Mouse (Mus musculus): ENCODE results near the gene C1qtnf5.

The C1qtnf5 gene

DNA sequence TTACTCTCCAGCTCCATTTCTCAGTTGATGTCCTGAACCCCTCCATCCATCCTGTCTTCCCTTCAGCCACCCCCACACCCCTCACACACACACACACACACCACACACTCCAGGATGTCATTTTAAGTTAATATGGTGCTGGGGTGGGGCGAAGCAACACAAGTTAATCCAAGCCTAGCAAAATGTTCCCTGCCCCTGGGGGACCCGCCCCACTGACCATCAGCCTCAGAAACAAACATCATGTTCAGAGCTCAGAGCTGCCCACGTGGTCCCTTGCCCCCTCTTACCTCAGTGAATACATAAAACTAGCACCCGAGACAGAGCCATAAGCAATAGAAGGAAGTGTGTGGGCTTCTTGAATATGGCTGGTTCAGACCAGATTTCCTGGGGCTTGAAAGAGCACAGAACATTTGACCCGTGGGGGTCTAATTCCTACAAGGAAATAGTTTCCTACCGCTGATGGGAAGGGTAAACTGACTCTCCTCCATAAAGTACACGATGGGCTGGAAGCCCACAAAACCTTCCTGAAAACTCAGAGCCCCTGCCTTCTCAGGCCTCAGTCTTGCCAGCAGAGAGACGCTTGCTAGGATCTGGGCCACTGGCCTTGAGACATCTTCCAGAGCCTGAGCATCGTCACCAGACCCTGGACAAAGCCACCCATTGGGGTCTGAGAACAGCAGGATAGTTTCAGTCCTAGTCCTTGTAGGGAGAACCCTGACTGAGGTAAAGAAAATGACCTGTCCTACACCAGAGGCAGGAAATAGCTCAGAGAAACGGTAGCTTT lies 26.9 kb upstream of the C1qtnf5 start:
- DNase-seq = no peak

DNA sequence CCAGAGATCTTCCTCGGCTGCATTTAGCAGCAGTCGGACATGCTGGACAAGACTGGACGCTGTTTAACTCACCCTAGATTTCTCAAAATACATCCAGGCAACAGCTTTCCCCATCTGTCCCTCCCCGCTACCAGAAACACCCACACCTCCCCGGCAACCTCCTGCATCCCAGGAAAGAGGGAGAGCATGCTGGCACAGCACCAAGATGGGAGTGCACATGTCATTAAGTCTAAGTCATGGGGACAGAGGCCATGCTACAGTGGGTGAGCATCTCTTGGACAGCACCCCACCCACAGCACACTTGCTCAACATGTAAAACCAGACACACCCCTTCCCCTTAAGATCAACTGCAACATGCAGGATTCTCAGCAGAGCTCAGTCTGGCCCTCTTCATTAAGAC lies 26.1 kb upstream of the C1qtnf5 start:
- no peak for DNase-seq

DNA sequence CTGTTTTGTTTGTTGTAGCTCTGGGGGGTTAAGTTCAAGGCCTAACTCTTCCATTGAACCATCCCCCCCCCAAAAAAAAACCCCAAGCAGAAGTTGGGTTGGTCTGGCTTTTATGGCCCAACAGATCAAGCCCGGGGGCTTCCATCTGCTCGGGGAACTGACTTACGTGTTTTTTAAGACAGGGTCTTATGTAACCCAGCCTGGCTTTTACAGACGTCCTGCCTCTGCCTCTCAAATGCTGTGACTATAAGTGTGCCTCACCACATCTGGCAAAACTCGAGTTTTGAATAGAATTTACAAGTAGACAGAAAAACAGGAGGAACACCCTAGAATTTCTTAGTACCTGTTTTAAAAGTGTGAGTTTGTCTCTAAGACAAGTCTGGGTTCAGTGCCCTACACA lies 25.5 kb upstream of the C1qtnf5 start:
- no peak for DNase-seq

DNA sequence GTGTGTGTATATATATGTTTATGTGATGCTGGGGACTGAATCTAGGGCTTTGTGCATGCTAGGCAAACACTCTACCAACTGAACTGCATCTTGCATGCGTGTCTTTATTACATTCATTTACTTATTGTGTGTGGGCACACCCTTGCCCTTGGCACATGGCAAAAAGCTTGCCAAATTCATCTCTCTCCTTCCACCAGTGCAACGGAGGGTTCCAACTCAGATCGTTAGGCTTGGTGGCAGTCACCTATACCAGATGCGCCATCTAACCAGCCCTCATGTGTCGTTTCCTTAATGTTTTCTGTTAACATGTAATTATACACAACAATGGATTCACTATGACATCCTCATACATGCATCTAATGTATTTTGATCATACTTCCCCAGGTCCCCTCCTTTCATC lies 24.8 kb upstream of the C1qtnf5 start:
- no peak for DNase-seq

DNA sequence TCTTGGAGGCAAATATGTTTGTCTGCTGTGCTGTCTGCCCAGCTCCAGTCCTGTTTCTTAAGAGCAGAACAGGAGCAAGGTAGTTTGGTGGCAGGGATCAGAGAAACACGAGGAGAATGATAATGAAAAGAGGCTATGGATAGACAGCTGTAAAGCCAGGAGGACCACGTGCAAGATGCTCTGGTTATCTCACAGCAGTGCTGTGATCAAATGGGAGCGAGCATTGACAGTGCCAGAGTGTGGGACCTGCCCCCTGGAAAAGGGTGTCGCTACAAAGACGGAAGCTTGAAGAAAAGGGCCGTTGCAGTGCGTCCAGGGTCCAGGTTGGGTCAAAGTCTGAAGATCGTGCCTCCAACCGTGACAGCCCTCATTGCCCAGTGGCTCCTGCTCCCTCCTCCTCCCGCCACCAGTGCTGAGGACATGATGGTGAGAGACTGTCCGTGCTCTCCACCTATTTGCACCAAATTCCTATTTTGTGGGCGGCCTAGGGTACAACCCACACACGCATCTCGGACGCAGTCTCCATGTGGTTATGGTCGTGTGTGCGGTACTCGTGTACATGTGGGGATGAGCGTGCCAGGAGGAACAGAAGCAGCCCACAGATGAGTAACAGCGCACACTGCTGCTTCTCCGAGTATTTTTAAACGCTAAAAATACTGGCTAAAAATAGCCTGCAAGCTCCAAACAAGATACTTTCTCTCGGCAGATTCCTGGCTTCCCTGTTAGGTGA lies 23.5 kb upstream of the C1qtnf5 start:
- DNase-seq = no peak

DNA sequence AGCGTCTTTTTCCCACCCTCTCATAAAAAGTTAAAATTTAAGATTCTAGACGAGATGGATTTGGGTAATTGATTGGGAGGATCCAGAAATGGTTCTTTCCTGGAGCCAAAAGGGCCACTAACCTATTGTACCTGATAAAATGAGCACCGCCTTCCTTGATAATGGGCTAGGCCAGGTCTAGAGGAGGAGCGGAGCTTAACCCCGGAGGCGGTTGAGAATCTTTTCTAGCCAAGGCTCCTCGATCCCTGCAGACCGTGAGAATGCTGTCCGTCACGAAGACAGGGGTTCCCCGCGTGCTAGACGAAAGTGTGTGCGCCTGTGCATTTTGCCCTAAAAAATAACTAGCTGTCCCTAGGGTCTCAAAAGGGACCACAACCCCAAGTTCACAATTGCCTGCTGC lies 22.8 kb upstream of the C1qtnf5 start:
- no peak for DNase-seq

DNA sequence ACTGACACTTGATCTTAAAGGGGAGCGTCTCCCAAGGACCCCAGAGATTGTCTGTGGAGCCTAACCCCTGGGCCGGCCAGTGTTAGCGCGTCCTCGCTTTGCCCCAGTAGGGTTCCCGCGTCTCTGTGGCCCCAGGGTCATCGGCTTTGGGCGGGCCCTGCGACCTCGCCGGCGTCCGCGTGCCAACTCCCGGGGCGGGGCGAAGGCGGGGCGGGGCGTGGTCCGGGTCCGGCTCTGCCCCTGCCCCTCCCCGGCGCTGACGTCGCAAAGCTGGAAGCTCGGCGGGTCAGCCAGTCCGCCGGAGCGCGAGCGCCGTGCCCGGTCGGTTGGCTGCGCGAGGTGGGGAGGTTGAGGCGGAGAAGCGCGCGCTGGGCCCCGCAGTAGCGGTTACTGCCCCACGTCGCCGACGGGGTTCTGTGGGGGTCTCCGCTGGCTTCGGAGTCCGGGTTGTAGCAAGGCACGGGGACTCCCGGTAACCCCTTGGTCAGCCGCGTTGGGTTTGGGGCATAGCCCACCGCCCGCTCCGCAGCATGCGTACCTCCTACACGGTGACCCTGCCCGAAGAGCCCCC lies 22.3 kb upstream of the C1qtnf5 start:
- peak; percentile 65 to 67 for DNase-seq

DNA sequence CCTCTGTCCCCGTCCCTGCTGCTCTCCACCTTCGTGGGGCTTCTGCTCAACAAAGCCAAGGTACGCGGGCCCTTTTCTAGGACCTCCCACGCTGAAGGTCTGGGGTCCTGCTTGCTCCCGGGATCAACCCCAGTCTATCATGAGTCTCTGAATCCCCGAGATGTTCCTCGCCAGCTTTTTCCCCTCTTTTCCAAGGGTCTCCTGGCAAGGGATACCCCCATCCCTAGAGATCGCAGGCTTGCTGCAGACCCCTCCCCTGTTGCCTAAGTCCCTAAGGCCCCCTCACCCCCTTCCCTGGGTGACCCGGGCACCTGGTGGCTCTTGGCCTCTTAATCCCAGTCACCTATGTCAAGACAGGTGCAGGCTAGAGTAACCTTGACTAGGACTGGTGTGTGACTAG lies 21.8 kb upstream of the C1qtnf5 start:
- no peak for DNase-seq

DNA sequence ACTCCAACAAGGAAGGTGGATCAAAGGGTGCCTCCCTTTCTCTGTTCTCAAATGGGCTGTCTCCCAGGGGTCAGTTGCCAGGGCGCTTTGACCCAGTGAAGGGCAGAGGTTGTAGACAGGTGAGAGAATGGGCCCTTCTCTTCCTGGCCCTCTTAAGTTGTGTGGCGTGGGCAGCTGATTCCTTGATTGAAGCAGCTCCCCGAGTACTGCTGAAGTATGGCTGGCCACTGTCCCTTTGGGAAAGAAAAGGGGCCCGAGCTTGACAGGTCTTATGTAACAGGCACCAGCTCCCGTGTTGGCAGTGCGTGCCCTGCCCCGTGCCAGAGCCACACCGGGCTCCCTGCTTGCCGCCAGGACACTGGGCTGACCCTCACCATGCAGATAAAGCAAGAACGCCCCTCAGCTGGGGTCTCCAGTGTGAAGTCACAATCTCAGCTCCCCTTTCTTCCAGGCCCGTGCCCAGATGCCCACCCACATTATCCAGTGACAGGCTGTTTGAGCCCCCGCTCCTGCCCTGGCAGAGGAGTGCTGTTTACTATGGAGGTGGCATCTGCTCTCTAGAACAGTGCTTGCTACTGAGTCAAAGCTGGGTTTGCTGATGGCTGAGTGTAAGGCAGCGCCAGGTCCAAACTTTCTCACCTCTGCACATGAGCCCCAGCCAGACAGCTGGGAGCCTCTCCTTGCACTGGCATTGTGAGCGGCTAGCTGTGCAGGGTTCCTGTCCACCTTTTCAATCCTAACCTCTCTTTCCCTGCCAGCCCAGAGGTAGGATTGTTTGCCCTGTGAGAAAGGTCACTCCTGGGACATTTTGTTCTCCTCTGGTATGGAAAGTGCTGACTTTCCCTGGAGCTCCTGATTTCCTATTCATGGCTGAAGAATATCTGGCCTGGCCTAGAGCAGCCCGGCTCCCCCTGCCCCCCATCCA lies 21.0 kb upstream of the C1qtnf5 start:
- DNase-seq = no peak

DNA sequence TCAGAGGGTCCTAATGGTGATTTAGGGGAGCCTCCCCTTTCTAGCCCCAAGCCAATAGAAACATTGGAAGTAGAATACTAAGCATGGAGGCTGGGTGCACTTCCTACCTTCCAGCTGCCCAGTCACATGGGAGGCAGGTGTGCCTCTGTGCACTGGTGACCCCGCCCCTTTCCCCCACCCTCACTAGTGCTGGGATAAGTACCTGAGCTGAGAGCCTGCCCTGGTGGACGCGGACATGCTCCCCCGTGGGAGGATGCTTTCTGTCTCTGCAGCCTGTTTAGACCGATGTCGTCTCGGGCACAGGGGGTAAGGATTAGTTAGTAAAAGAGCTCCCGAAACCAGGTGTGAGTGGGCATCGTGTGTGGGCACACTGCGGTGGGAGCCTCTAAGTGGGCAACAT lies 20.1 kb upstream of the C1qtnf5 start:
- DNase-seq = no peak

DNA sequence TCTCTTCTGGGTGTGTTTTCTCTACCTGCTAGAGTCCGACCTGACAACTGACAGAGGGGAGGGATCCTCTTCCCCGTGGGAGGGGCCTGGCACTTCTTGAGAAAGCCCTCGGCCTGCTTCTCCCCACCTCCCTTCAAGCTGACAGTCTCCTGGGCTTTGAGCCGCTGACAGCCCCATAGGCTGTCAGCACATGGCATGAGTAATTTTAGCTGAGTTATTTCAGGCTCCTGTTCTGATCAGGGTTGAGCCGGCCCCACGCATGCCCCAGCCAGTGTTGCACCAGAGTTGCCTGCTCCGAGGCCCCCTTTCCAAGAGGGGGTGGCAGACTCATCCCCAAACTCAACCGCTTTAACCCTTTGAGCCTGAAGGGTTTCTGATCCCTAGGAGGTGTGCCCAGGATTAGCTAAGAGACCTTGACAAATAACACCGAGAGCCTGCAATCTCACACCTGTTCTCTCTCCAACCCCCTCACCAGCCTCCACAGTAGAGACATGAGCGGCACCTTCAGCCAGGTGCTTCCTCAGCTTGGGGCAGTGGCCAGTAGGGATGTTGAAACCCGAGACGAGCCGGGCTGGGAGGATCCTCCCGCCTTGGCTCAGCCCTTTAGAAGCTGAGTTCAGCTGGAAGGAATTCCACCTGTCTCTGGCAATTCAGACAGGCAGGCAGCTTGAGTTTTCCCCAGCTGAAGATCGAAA lies 19.1 kb upstream of the C1qtnf5 start:
- no peak for DNase-seq

DNA sequence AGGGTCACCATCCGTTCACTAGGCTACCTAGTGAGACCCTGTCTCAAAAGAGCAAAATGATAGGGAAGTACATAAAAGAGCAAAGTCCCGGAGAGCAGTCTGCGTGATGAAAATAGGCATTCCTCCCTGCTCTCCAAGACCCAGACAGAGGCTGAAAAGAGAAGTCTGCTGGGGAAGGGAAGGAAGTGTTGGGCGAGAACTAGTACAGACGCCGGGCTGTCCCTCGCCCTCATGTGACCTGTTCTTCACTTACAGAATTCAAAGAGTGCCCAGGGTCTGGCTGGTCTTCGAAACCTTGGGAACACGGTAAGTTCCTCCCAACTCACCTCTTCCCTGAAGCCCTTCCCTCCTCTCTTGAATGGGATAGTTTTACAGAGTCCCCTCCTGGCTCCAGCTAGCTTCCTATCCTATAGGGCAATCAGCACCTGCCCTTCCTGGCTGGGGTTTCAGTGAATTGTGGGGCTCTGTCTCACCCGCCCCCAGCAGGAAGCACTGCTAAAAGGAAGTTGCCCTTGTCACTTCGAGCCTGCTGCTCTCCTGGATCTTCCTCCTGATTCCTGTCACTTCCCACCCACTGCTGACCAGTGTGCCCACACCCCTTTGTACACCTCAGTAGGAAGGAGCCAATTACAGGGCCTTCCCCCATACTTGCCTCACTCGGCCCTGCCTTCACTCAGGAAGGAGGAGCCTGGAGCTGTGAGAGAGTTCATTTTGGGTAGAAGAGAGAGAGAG lies 18.0 kb upstream of the C1qtnf5 start:
- DNase-seq = no peak

DNA sequence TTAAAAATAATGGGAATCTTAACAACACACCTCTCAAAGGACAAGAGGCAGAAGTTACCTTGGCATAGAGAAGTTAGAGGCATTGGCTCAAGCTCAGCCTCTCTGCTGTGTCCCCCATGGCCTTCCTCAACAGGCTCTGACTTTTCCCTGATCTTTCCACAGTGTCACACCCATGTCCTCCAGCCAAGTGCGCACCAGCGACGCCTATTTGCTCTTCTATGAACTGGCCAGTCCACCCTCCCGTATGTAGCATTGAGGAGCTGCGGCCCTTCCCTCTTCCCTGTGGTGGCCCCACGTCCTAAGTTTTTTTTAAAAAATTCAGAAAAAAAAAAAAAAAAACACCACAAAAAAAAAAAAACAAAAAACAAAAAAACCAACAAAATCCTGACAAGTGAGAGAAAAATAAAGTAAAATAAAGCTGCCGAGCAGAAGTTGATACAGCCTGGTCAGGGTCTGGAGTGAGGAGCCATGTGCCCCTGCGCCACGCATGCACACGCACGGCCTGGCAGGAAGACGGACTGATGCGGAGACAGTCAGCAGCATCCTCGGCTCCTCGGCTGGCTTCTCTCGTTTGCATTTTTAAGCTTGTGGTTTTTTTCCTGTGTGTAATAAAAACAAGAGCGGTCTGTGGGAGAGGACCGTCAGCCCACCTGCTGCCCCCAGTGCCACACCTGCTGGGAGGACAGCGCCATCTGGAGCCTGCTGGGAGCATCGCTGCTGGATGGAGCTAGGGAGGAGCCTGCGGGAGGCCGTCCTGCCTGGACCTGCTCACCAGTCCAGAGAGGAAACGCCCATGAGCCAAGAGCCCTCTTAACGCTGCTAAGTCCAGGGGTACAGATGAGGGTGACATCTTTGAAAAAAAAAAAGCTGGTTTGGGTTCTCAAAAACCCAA lies 13.2 kb upstream of the C1qtnf5 start:
- peak; percentile 75 to 82 for DNase-seq

DNA sequence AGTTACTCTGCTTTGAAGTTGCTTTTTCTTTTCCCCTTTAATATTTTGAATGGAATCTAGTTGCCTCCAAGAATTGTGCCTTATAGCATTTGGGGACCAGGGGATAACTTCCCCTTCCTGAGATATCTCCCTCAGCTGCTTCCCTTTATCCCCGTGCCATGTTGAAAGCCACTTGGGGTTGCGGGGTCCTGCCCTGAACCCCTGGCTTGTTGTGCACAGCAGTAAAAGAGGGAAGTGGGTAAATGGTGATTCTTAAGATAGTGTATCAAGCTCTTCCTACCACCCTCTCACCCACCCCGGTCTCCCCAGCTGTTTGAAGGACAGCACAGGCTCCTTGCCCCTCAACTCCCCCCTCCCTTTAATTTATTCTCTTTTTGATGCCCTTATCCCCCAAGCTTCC lies 12.3 kb upstream of the C1qtnf5 start:
- no peak for DNase-seq

DNA sequence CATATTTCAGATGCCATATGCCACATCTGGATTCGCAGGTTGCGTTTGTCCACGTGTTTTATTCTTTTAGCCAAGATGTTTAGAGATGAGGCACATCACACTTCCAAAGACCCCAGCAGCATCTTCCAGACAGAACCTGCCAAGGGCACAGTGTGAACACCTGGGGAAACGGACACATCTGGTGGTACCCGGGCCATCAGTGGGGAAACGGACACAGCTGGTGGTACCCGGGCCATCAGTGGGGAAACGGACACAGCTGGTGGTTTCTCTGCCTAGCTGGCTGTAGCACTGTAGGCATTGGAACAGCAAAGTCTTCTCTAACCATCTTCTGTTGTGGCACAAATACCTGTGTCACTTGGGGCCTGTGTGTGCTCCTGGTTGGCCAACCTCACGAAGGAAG lies 11.3 kb upstream of the C1qtnf5 start:
- no peak for DNase-seq

DNA sequence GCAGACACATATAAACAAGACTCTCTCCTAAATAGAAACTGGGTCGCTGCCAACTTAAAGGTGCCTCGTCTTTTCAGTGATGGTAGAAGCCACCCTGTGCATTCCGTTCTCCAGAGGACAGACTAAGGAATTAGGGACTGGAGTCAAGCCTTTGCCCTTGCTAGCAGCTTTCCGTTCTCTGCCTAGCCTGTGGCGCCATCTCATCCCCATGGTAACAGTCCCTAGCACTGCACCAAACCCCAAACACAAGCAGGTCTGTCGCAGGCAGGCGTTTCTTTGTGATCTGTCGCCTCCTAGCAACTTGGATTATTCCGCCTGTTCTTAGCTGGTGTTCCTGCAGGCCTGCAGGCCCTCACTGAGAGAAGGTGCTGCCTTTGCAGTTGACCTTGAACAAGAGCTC lies 10.5 kb upstream of the C1qtnf5 start:
- no peak for DNase-seq

DNA sequence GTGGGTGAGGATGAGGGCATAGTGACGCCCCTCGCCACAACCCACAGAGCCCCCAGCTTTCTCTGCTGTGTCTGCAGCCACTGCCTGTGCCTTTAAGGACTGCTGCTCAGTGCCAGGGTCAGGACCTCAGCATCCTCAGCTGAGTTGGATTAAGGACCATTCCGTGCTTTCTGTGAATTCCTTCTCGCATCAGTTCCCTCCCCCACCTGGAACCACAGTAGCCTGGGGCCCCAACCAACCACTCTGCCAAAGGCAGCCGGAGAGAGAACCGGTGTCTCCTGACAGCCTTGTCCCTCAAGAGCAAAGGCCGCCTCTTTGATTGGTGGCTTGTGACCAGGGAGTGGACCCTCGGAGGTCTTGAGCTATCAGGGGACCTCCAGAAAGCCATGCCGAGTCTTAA lies 5.6 kb upstream of the C1qtnf5 start, which contains the start of gene Mfrp:
Mfrp (plus strand) TSS at position 240 of the 400 bp plus-strand sequence.
- DNase-seq = no peak

DNA sequence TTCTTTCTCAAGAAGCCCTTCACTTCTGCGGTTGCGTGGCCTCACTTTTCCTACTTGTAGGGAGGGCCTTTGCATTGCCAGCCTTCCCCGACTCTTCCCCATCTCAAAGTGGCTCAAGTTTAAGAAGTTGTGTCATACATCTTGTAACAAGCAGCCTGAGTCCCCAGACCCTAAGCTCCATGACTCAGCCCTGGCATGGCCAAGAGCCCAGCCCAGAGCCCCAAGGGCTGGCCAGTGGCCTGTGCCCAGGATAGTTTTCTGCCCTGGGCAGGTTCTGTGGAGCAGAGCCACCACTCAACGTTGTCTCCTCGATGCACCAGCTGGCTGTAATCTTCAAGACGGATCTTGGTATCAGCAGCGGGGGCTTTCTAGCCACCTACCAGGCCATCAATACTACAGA lies 2.2 kb upstream of the C1qtnf5 start:
- no peak for DNase-seq

DNA sequence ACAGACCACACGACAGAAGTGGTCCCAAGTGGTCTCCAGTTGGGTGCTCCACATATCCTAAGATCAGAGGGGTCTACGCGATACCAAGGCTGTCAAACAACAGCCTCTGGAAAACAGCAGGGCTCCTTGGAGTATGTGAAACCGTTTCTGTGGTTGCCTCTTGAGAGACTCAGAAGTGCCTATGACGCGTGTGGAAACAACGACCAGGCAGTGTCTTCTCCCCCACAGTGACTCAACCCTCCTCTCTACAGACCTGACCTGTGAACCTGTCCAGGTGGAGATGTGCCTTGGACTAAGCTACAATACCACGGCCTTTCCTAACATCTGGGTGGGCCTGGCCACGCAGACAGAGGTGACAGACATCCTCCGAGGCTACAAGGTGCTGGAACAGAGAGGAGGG lies 1.3 kb upstream of the C1qtnf5 start:
- no peak for DNase-seq

DNA sequence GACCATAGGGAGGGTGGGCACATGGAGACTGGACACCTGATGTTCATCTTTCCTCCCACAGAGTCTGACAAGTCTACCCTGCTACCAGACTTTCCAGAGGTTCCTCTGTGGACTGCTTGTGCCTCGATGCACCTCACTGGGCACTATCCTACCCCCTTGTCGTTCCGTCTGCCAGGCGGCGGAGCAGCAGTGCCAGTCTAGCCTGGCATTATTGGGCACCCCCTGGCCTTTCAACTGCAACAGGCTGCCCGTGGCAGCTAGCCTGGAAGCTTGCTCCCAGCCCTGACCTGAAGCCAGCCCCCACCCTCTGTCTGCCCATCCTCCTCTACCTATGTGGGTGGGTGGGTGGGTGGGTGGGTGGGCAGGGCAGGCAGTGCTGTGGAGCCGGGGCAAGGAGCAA lies 863 bp upstream of the C1qtnf5 start:
- DNase-seq = no peak

DNA sequence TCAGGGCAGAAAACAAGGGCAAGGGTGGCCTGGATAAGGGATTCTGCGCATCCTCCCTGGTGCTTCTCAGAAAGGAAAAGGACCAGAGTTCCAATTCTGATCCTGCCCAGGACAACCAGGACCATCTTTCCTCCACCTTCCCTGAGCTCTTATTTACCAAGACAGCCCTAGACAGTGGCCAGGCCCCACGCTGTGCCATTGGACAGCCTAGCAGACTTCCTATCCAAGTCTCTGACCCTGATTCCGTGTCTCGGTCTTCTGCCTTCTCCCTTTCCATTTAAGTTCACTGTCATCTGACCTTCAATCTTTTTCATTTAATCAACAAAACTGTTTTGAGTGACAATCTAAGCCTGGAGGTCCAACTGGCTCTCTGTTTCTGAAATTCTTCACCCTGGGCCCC lies 449 bp upstream of the C1qtnf5 start:
- no peak for DNase-seq
